Mouse (Mus musculus) heart, postnatal 36 days (tissue): Measurements from ENCODE around the gene E2f3. TPM values are rescaled to one million over a fixed set of nuclear protein-coding genes. Genes with fewer than 3 reads are reported as not detected.

Experiments
- DNase-seq, 2 experiments: peaks; one replicate each; pipeline ENCODE4 v3.0.0; 2021 to 2022
- intact Hi-C: fragments of 180-260 bp; cut with DNase I; formaldehyde crosslinking; loops from one replicate; pipeline ENCODE4 v1.15.1; 2025
- total RNA-seq, 2 experiments: library from RNA; stranded (reverse); gene quantifications; 2 replicates each; pipeline ENCODE4 v1.2.3; 2021

Gene E2f3
- total RNA-seq, 2 experiments from 2014 or later = 6.4 to 6.6 TPM

GRCm38 (mm10) chr13:29983037-29983436 is 2.8 kb downstream of the E2f3 start:
- no peak for DNase-seq
- intact Hi-C loops = loop anchor here (2.0 to 10.0 kb wide), 5 partner anchors 20 to 1028 kb away; partner anchors contain the start of genes Sox4 and Uqcrfs1

- DNase-seq = no peak
- intact Hi-C loops = loop anchor here (2.0 to 10.0 kb wide), 5 partner anchors 20 to 1028 kb away; partner anchors contain the start of genes Sox4 and Uqcrfs1
These were observed 3.5 kb downstream of the E2f3 start for GRCm38 (mm10) chr13:29982400-29982799.

GRCm38 (mm10) chr13:29979140-29979564 is 6.7 kb downstream of the E2f3 start:
- intact Hi-C loops = no loop called here

GRCm38 (mm10) chr13:29977358-29977757 is 8.5 kb downstream of the E2f3 start:
- no peak for DNase-seq
- intact Hi-C loops = no loop called here

More at GRCm38 (mm10) chr13:29979140-29979564, 6.7 kb downstream of the E2f3 start:
- no peak for DNase-seq

- DNase-seq = no peak
- intact Hi-C loops = no loop called here
These were observed 11.8 kb downstream of the E2f3 start for GRCm38 (mm10) chr13:29974066-29974465.

- DNase-seq = no peak
- intact Hi-C loops = no loop called here
These were observed 12.3 kb downstream of the E2f3 start for GRCm38 (mm10) chr13:29973610-29974009.

GRCm38 (mm10) chr13:29970333-29970732 is 15.5 kb downstream of the E2f3 start:
- intact Hi-C loops = no loop called here

GRCm38 (mm10) chr13:29968636-29969035 is 17.2 kb downstream of the E2f3 start:
- intact Hi-C loops = no loop called here

More at GRCm38 (mm10) chr13:29970333-29970732, 15.5 kb downstream of the E2f3 start:
- DNase-seq = no peak

GRCm38 (mm10) chr13:29967367-29967766 is 18.5 kb downstream of the E2f3 start:
- intact Hi-C loops = no loop called here
- no peak for DNase-seq

More at GRCm38 (mm10) chr13:29968636-29969035, 17.2 kb downstream of the E2f3 start:
- no peak for DNase-seq

- intact Hi-C loops = no loop called here
- DNase-seq = no peak
These were observed 18.9 kb downstream of the E2f3 start for GRCm38 (mm10) chr13:29966966-29967365.

- intact Hi-C loops = no loop called here
- no peak for DNase-seq
These were observed 21.8 kb downstream of the E2f3 start for GRCm38 (mm10) chr13:29964087-29964486.

GRCm38 (mm10) chr13:29960416-29960815 is 25.4 kb downstream of the E2f3 start:
- intact Hi-C loops = no loop called here
- no peak for DNase-seq

- intact Hi-C loops = no loop called here
- peak; percentile 37 to 52 for DNase-seq
These were observed 28.1 kb downstream of the E2f3 start for GRCm38 (mm10) chr13:29957731-29958254.

- DNase-seq = no peak
- intact Hi-C loops = no loop called here
These were observed 28.9 kb downstream of the E2f3 start for GRCm38 (mm10) chr13:29956821-29957421.

- intact Hi-C loops = no loop called here
- DNase-seq = no peak
These were observed 30.6 kb downstream of the E2f3 start for GRCm38 (mm10) chr13:29955296-29955695.

- intact Hi-C loops = no loop called here
- DNase-seq = no peak
These were observed 31.1 kb downstream of the E2f3 start for GRCm38 (mm10) chr13:29954741-29955140.

- no peak for DNase-seq
- intact Hi-C loops = no loop called here
These were observed 32.3 kb downstream of the E2f3 start for GRCm38 (mm10) chr13:29953417-29954045.

GRCm38 (mm10) chr13:29946045-29946444 is 39.8 kb downstream of the E2f3 start:
- no peak for DNase-seq
- intact Hi-C loops = loop anchor here (5.0 kb wide), 1 partner anchor 36 kb away; no protein-coding TSS in a partner anchor

GRCm38 (mm10) chr13:29944915-29945570 is 40.8 kb downstream of the E2f3 start:
- no peak for DNase-seq
- intact Hi-C loops = loop anchor here (5.0 kb wide), 1 partner anchor 37 kb away; no protein-coding TSS in a partner anchor

GRCm38 (mm10) chr13:29944493-29944892 is 41.4 kb downstream of the E2f3 start:
- intact Hi-C loops = no loop called here
- no peak for DNase-seq

GRCm38 (mm10) chr13:29943541-29944039 is 42.3 kb downstream of the E2f3 start:
- intact Hi-C loops = no loop called here
- DNase-seq = no peak
